ENCODE assay signal across 8 mouse cellular contexts in the genomic region with DNA sequence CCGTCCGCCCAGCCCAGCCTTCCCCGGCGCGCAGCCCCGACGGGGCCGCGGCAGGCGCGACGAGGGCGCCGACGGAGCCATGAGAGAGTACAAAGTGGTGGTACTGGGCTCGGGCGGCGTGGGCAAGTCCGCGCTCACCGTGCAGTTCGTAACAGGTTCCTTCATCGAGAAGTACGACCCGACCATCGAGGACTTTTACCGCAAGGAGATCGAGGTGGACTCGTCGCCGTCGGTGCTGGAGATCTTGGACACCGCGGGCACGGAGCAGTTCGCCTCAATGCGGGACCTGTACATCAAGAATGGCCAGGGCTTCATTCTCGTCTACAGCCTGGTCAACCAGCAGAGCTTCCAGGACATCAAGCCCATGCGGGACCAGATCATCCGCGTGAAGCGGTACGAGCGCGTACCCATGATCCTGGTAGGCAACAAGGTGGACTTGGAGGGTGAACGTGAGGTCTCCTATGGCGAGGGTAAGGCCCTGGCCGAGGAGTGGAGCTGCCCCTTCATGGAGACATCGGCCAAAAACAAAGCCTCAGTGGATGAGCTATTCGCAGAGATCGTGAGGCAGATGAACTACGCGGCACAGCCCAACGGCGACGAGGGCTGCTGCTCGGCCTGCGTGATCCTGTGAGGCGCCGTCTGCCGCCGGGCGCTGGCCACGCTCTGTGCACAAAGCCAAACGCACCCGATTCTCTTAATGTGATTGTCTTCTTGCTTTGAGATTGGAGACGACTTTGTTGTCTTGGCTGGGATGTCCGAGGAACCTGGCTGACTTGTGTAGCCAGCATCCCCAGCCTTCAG. TPM values are rescaled to one million over a fixed set of nuclear protein-coding genes. Genes with fewer than 3 reads are reported as not detected.
A peak's percentile ranks its signal among the peaks of the same experiment; 100 is the strongest.
DNase-seq lines count a peak whose midpoint lies in the region; ATAC-seq lines count a peak whose summit lies in the region.

No protein-coding gene starts in this region.

- peak; percentile 14 for ATAC-seq in hindbrain, embryonic 13.5 days (ENCODE audit: low FRiP score)

- H3K27ac ChIP-seq in hindbrain, embryonic 13.5 days: peak overlapping the region; percentile 94

- WGBS in hindbrain, embryonic 13.5 days: under 1% methylated on average over 68 of the region's 68 CpGs

- no peaks in the 10 kb centered on the region for H3K27me3 ChIP-seq in hindbrain, embryonic 13.5 days

- H3K9ac ChIP-seq in hindbrain, embryonic 13.5 days: peak overlapping the region; percentile 90

- no peaks in the 10 kb centered on the region for H3K36me3 ChIP-seq in hindbrain, embryonic 13.5 days

- no peaks in the 10 kb centered on the region for H3K9me3 ChIP-seq in hindbrain, embryonic 13.5 days

- DNase-seq in Muller cell, postnatal 12 days (ENCODE audit: inconsistent ontology term): peak; percentile 49
- peak; percentile 52 for DNase-seq in cerebellum, adult 9-11 months
- DNase-seq in frontal cortex, postnatal 14 days (ENCODE audit: low spot score in 2 of 2): peak; percentile 36 to 42
- peak; percentile 52 to 61 for DNase-seq in left cerebral cortex, adult 18-20 months (ENCODE audit: low spot score in 2 of 2)
- peak; percentile 58 to 62 for DNase-seq in lung, postnatal 4 days
- peak; percentile 59 for DNase-seq in retina, postnatal 1 day
- peak; percentile 50 for DNase-seq in urinary bladder, adult 2 months (ENCODE audit: low spot score)

- H3K4me2 ChIP-seq in hindbrain, embryonic 13.5 days: peak overlapping the region; percentile 90

- peaks cover 36% of the 10 kb centered on the region for H3K4me1 ChIP-seq in hindbrain, embryonic 13.5 days (replicated peaks)

- H3K4me3 ChIP-seq in hindbrain, embryonic 13.5 days: peak overlapping the region; percentile 89

RNA-seq across cellular contexts. Expression of gene B430305J03Rik, which starts 0.6 kb away (rescaled TPM):
- polyA plus RNA-seq in hindbrain, embryonic 13.5 days (2015; fragmentation: Nextera tagmentation; extraction: Ambion mirVana): not detected in 2 replicates
- 1 to 10 TPM; 3.0 TPM for total RNA-seq in left cerebral cortex, adult 18-20 months (2021)
- 0.22 and 0.35 TPM in 2 replicates for polyA plus RNA-seq in urinary bladder, adult 2 months (2012; rRNA removed)

RNA-seq across cellular contexts. Expression of gene Rap2b, which starts 3.7 kb away (rescaled TPM):
- polyA plus RNA-seq in hindbrain, embryonic 13.5 days (2015; fragmentation: Nextera tagmentation; extraction: Ambion mirVana): 11.6 and 12.3 TPM in 2 replicates
- total RNA-seq in left cerebral cortex, adult 18-20 months (2021): 10 to 100 TPM; 32.7 to 35.4 TPM
- polyA plus RNA-seq in urinary bladder, adult 2 months (2012; rRNA removed): 7.2 and 7.8 TPM in 2 replicates

Comparison
In these comparisons a context has a peak if more than half of its experiments do, and no peak if none do; other contexts are left out.
1. Peak in every context shown above with its lines: DNase-seq, ATAC-seq, H3K4me3 ChIP-seq and H3K27ac ChIP-seq.